Mouse (Mus musculus): ENCODE measurements around the gene Wwox.

Gene Wwox

GRCm38 (mm10) chr8:114439334-114440204 lies at the start of gene Wwox:
Gene Wwox, plus strand, starts transcription at chr8:114439655.
- peak; percentile 100 for DNase-seq

GRCm38 (mm10) chr8:114390465-114391254 lies 48.8 kb upstream of the Wwox start:
- no peak for DNase-seq

GRCm38 (mm10) chr8:114398326-114398725 lies 41.1 kb upstream of the Wwox start:
- DNase-seq, result no peak

- no peak for DNase-seq
These were observed 40.2 kb upstream of the Wwox start for GRCm38 (mm10) chr8:114399273-114399672.

- DNase-seq, result no peak
These were observed 37.8 kb upstream of the Wwox start for GRCm38 (mm10) chr8:114401679-114402078.

- DNase-seq, result no peak
These were observed 28.0 kb upstream of the Wwox start for GRCm38 (mm10) chr8:114411421-114411820.

GRCm38 (mm10) chr8:114417786-114418185 lies 21.7 kb upstream of the Wwox start, which contains the start of gene Clec3a:
Gene Clec3a, plus strand, starts transcription at chr8:114418086.
- DNase-seq, result no peak

GRCm38 (mm10) chr8:114418486-114418885 lies 21.0 kb upstream of the Wwox start:
- DNase-seq, result no peak

- no peak for DNase-seq
These were observed 20.6 kb upstream of the Wwox start for GRCm38 (mm10) chr8:114418904-114419303.

- no peak for DNase-seq
These were observed 17.9 kb upstream of the Wwox start for GRCm38 (mm10) chr8:114421544-114421943.

GRCm38 (mm10) chr8:114438236-114438635 lies 1.2 kb upstream of the Wwox start:
- DNase-seq, result peak; percentile 63

GRCm38 (mm10) chr8:114440205-114440589 lies 742 bp downstream of the Wwox start:
- no peak for DNase-seq

GRCm38 (mm10) chr8:114441616-114442015 lies 2.2 kb downstream of the Wwox start:
- DNase-seq, result peak; percentile 42

- no peak for DNase-seq
These were observed 7.4 kb downstream of the Wwox start for GRCm38 (mm10) chr8:114446884-114447283.

- DNase-seq, result no peak
These were observed 12.8 kb downstream of the Wwox start for GRCm38 (mm10) chr8:114452278-114452677.

- peak; percentile 83 for DNase-seq
These were observed 13.3 kb downstream of the Wwox start for GRCm38 (mm10) chr8:114452781-114453221.

- no peak for DNase-seq
These were observed 15.8 kb downstream of the Wwox start for GRCm38 (mm10) chr8:114455302-114455701.

GRCm38 (mm10) chr8:114455953-114456352 lies 16.5 kb downstream of the Wwox start:
- peak; percentile 37 for DNase-seq

GRCm38 (mm10) chr8:114458113-114458784 lies 18.8 kb downstream of the Wwox start:
- peak; percentile 37 for DNase-seq

- peak; percentile 32 for DNase-seq
These were observed 21.1 kb downstream of the Wwox start for GRCm38 (mm10) chr8:114460600-114460999.

GRCm38 (mm10) chr8:114462591-114462990 lies 23.1 kb downstream of the Wwox start:
- no peak for DNase-seq

GRCm38 (mm10) chr8:114463305-114463704 lies 23.9 kb downstream of the Wwox start:
- DNase-seq, result no peak
